Mouse (Mus musculus) liver, postnatal 0 days (tissue): ENCODE measurements around the gene Dbh. TPM values are rescaled to one million over a fixed set of nuclear protein-coding genes. Genes with fewer than 3 reads are reported as not detected.
A peak's percentile ranks its signal among the peaks of the same experiment; 100 is the strongest.

Experiments
- ATAC-seq: fragments of 200-750 bp; cut with Nextera tagmentation; 2 replicates; pipeline ENCODE4 v1.8.0; 2017; ENCODE audit warnings: mild to moderate bottlenecking, moderate library complexity
- DNase-seq: peaks from one replicate; pipeline ENCODE4 v3.0.0-alpha.2; 2016
- H3K27ac ChIP-seq: fragments of 300-500 bp; sonication (generic); 2 replicates; pipeline ENCODE4 v1.5.1; 2014; ENCODE audit warnings: antibody characterized with exemption, moderate library complexity, mild to moderate bottlenecking, low read depth
- H3K27me3 ChIP-seq: fragments of 300-500 bp; sonication (generic); 2 replicates; pipeline ENCODE4 v1.6.1; 2014; ENCODE audit warnings: low read length, control low read depth, mixed read lengths; ENCODE audit not compliant: insufficient read depth
- H3K36me3 ChIP-seq: fragments of 300-500 bp; sonication (generic); replicated peaks from 2 replicates; pipeline ENCODE4 v1.6.1; 2014; ENCODE audit warnings: mild to moderate bottlenecking, control low read depth, low read length, moderate library complexity, mixed read lengths; ENCODE audit not compliant: insufficient read depth
- H3K4me1 ChIP-seq: fragments of 300-500 bp; sonication (generic); 2 replicates; pipeline ENCODE4 v1.6.1; 2014; ENCODE audit warnings: antibody characterized with exemption, mild to moderate bottlenecking, control low read depth; ENCODE audit not compliant: insufficient read depth
- H3K4me2 ChIP-seq: fragments of 300-500 bp; sonication (generic); 2 replicates; pipeline ENCODE4 v1.6.1; 2014; ENCODE audit warnings: low read depth, mild to moderate bottlenecking, low read length, moderate library complexity, mixed read lengths
- H3K4me3 ChIP-seq: fragments of 300-500 bp; sonication (generic); 2 replicates; pipeline ENCODE4 v1.5.1; 2014; ENCODE audit warnings: low read depth, low read length
- H3K9ac ChIP-seq: fragments of 300-500 bp; sonication (generic); replicated peaks from 2 replicates; pipeline ENCODE4 v1.6.1; 2014; ENCODE audit warnings: mild to moderate bottlenecking, moderate library complexity
- H3K9me3 ChIP-seq: fragments of 300-500 bp; sonication (generic); 2 replicates; pipeline ENCODE4 v1.6.1; 2016; ENCODE audit warnings: mild to moderate bottlenecking, control low read depth, low read length, mixed read lengths
- CTCF ChIP-seq: sonication (generic); IDR thresholded peaks from 2 replicates; pipeline ENCODE4 v1.5.1; 2016; ENCODE audit warnings: antibody characterized with exemption, low read depth
- EP300 ChIP-seq: IDR thresholded peaks from 2 replicates; pipeline ENCODE4 v1.6.1; 2016; ENCODE audit warnings: antibody characterized with exemption, low read depth, mild to moderate bottlenecking
- whole genome bisulfite sequencing: fragments of 180-500 bp; shearing (Covaris S2); extraction: QIAGEN DNeasy Blood & Tissue Kit; methylation state at CpG from one replicate; pipeline ENCODE4 v1.1.7; 2014; ENCODE audit not compliant: insufficient replicate concordance; 5-methylcytosine and 5-hydroxymethylcytosine counted together
- polyA plus RNA-seq: library from polyadenylated mRNA; unstranded; fragments of >200 nt; fragmentation: Nextera tagmentation; extraction: Ambion mirVana; gene quantifications from 2 replicates; pipeline ENCODE4 v1.2.1, GENCODE M21; 2015

The Dbh gene
- polyA plus RNA-seq, 1 experiment from 2014 or later, result not detected

- Histone ChIP-seq H3K27ac (no peak overlapping the region), H3K9me3 (no peaks in the 10 kb centered on the region), H3K4me1 (no peaks in the 10 kb centered on the region), H3K9ac (no peak overlapping the region), H3K4me2 (no peak overlapping the region), H3K27me3 (no peaks in the 10 kb centered on the region), H3K36me3 (no peaks in the 10 kb centered on the region), H3K4me3 (no peak overlapping the region)
- TF ChIP-seq EP300 (no peak), CTCF (no peak)
- DNase-seq (no peak), ATAC-seq (no peak)
- WGBS, result 66% methylated on average over 10 of the region's 10 CpGs
These were observed 10.7 kb downstream of the Dbh start for GRCm38 (mm10) chr2:27175696-27176267.

GRCm38 (mm10) chr2:27179101-27179500 is 14.1 kb downstream of the Dbh start:
- no peak overlapping the region for H3K27ac ChIP-seq
- no peak overlapping the region for H3K4me3 ChIP-seq
- H3K27me3 ChIP-seq, result no peaks in the 10 kb centered on the region
- ATAC-seq (no peak), DNase-seq (no peak)
- TF ChIP-seq EP300, result no peak
- TF ChIP-seq CTCF, result no peak
- H3K4me1 ChIP-seq, result no peaks in the 10 kb centered on the region
- 74% methylated on average over 8 of the region's 8 CpGs for WGBS
- H3K9ac ChIP-seq, result no peak overlapping the region
- no peak overlapping the region for H3K4me2 ChIP-seq
- no peaks in the 10 kb centered on the region for H3K36me3 ChIP-seq
- H3K9me3 ChIP-seq, result no peaks in the 10 kb centered on the region

GRCm38 (mm10) chr2:27181907-27182306 is 16.9 kb downstream of the Dbh start:
- WGBS, result 65% methylated on average over 4 of the region's 4 CpGs
- H3K9me3 ChIP-seq, result no peaks in the 10 kb centered on the region
- no peak overlapping the region for H3K4me2 ChIP-seq
- H3K36me3 ChIP-seq, result no peaks in the 10 kb centered on the region
- H3K4me3 ChIP-seq, result no peak overlapping the region
- no peak overlapping the region for H3K27ac ChIP-seq
- DNase-seq, result no peak
- no peak overlapping the region for H3K9ac ChIP-seq
- no peak for TF ChIP-seq EP300
- TF ChIP-seq CTCF, result no peak
- H3K4me1 ChIP-seq, result no peaks in the 10 kb centered on the region
- no peak for ATAC-seq
- no peaks in the 10 kb centered on the region for H3K27me3 ChIP-seq

- no peak overlapping the region for H3K27ac ChIP-seq
- WGBS, result 64% methylated on average over 12 of the region's 12 CpGs
- DNase-seq (no peak), ATAC-seq (no peak)
- no peaks in the 10 kb centered on the region for H3K9me3 ChIP-seq
- H3K4me1 ChIP-seq, result no peaks in the 10 kb centered on the region
- no peaks in the 10 kb centered on the region for H3K27me3 ChIP-seq
- no peak overlapping the region for H3K4me2 ChIP-seq
- H3K9ac ChIP-seq, result no peak overlapping the region
- TF ChIP-seq CTCF (no peak), EP300 (no peak)
- no peak overlapping the region for H3K4me3 ChIP-seq
- 0 out of 2 replicates have a peak, but pooled peaks cover 4% of the 10 kb centered on the region for H3K36me3 ChIP-seq
These were observed 18.7 kb downstream of the Dbh start for GRCm38 (mm10) chr2:27183734-27184133.

- no peak overlapping the region for H3K4me3 ChIP-seq
- no peaks in the 10 kb centered on the region for H3K9me3 ChIP-seq
- ATAC-seq (0 out of 2 replicates have a peak, but pooled peaks have one; percentile 15), DNase-seq (no peak)
- H3K36me3 ChIP-seq, result peaks cover 4% of the 10 kb centered on the region; the same call in 1 of the 2 replicates
- H3K9ac ChIP-seq, result no peak overlapping the region
- H3K4me1 ChIP-seq, result no peaks in the 10 kb centered on the region
- TF ChIP-seq EP300, result no peak
- TF ChIP-seq CTCF, result no peak
- 68% methylated on average over 6 of the region's 6 CpGs for WGBS
- H3K27me3 ChIP-seq, result no peaks in the 10 kb centered on the region
- no peak overlapping the region for H3K27ac ChIP-seq
- H3K4me2 ChIP-seq, result no peak overlapping the region
These were observed 22.5 kb downstream of the Dbh start for GRCm38 (mm10) chr2:27187531-27187930.

- no peaks in the 10 kb centered on the region for H3K9me3 ChIP-seq
- 70% methylated on average over 4 of the region's 4 CpGs for WGBS
These were observed 25.0 kb downstream of the Dbh start for GRCm38 (mm10) chr2:27189994-27190393.

More at GRCm38 (mm10) chr2:27189994-27190393, 25.0 kb downstream of the Dbh start:
- DNase-seq, result no peak
- Histone ChIP-seq H3K4me1 (no peaks in the 10 kb centered on the region), H3K4me2 (no peak overlapping the region), H3K27ac (no peak overlapping the region), H3K36me3 (peaks cover 7% of the 10 kb centered on the region; the same call in 1 of the 2 replicates), H3K4me3 (no peak overlapping the region), H3K9ac (no peak overlapping the region), H3K27me3 (no peaks in the 10 kb centered on the region)
- TF ChIP-seq EP300 (no peak), CTCF (no peak)
- no peak for ATAC-seq
